Comparison of ENCODE assay signal across 14 mouse cellular contexts in genomic region chr16:93153545-93154329, GRCm38 (mm10).
A peak's percentile ranks its signal among the peaks of the same experiment; 100 is the strongest.
DNase-seq lines count a peak whose midpoint lies in the region; ATAC-seq lines count a peak whose summit lies in the region.
"Had no signal": no experiment of that assay in that cellular context is flagged by ENCODE, and none has a peak within 500 bp of the region (broad histone marks: within the 10 kb centered on the region; RNA-seq: fewer than 3 reads in every experiment).

No protein-coding gene starts in this region.

- H3K27ac ChIP-seq in heart, embryonic 13.5 days (replicated peaks) = no peak overlapping the region
- peak overlapping the region; percentile 0; the same call in 1 of the 2 replicates for H3K27ac ChIP-seq in embryonic facial prominence, embryonic 15.5 days (replicated peaks)
- H3K27ac ChIP-seq in liver, embryonic 15.5 days (replicated peaks) = peak overlapping the region; percentile 24; the same call in 1 of the 2 replicates
- H3K27ac ChIP-seq: hindbrain, embryonic 10.5 days had no signal

- peaks cover 4% of the 10 kb centered on the region; the same call in 1 of the 2 replicates for H3K9me3 ChIP-seq in heart, embryonic 13.5 days
- H3K9me3 ChIP-seq in embryonic facial prominence, embryonic 15.5 days (replicated peaks) = no peaks in the 10 kb centered on the region
- H3K9me3 ChIP-seq in liver, embryonic 15.5 days (replicated peaks) = no peaks in the 10 kb centered on the region
- H3K9me3 ChIP-seq: hindbrain, embryonic 10.5 days had no signal

- peak overlapping the region; percentile 56 for H3K4me2 ChIP-seq in heart, embryonic 13.5 days
- H3K4me2 ChIP-seq in embryonic facial prominence, embryonic 15.5 days (replicated peaks) = no peak overlapping the region
- H3K4me2 ChIP-seq in liver, embryonic 15.5 days = no peak overlapping the region; the same call in 1 of the 2 replicates

- H3K36me3 ChIP-seq in heart, embryonic 13.5 days = no peaks in the 10 kb centered on the region
- no peaks in the 10 kb centered on the region for H3K36me3 ChIP-seq in embryonic facial prominence, embryonic 15.5 days
- H3K36me3 ChIP-seq in liver, embryonic 15.5 days (replicated peaks) = no peaks in the 10 kb centered on the region
- H3K36me3 ChIP-seq: hindbrain, embryonic 10.5 days had no signal

- peaks cover 14% of the 10 kb centered on the region for H3K4me1 ChIP-seq in heart, embryonic 13.5 days
- H3K4me1 ChIP-seq in embryonic facial prominence, embryonic 15.5 days = peaks cover 11% of the 10 kb centered on the region
- peaks cover 35% of the 10 kb centered on the region for H3K4me1 ChIP-seq in liver, embryonic 15.5 days (replicated peaks)

- no peak for ATAC-seq in heart, embryonic 13.5 days (ENCODE audit: extremely low read depth, insufficient number of reproducible peaks, low FRiP score, low TSS enrichment)
- 0 out of 2 replicates have a peak, but pooled peaks have one; percentile 4 for ATAC-seq in embryonic facial prominence, embryonic 15.5 days (ENCODE audit: insufficient number of reproducible peaks, low FRiP score, low TSS enrichment, low read depth)
- peak; percentile 54; the same call in 1 of the 2 replicates for ATAC-seq in liver, embryonic 15.5 days (ENCODE audit: insufficient read depth)
- ATAC-seq: forebrain, postnatal 0 days; Patski had no signal

- DNase-seq in heart, adult 18-20 months = no peak
- DNase-seq in lung, postnatal 10 days = peak; percentile 37
- no peak for DNase-seq in lung, postnatal 25 days (ENCODE audit: low spot score)
- no peak for DNase-seq in spleen, adult 18-20 months
- DNase-seq: adrenal gland, adult 2 months; cerebellum, adult 9-11 months; forebrain, postnatal 0 days; kidney, postnatal 10 days; right cerebral cortex, postnatal 25 days had no signal

- H3K27me3 ChIP-seq in heart, embryonic 13.5 days (replicated peaks) = peaks cover 70% of the 10 kb centered on the region
- H3K27me3 ChIP-seq in embryonic facial prominence, embryonic 15.5 days = no peaks in the 10 kb centered on the region
- peaks cover 12% of the 10 kb centered on the region for H3K27me3 ChIP-seq in liver, embryonic 15.5 days
- H3K27me3 ChIP-seq: Patski had no signal

- WGBS in heart, embryonic 13.5 days = 64% methylated on average over 14 of the region's 14 CpGs
- WGBS in embryonic facial prominence, embryonic 15.5 days = 54% methylated on average over 14 of the region's 14 CpGs
- 70% methylated on average over 14 of the region's 14 CpGs for WGBS in liver, embryonic 15.5 days (ENCODE audit: insufficient replicate concordance)

- no peak overlapping the region for H3K9ac ChIP-seq in heart, embryonic 13.5 days
- H3K9ac ChIP-seq in embryonic facial prominence, embryonic 15.5 days = no peak overlapping the region
- H3K9ac ChIP-seq in liver, embryonic 15.5 days = no peak overlapping the region
- H3K9ac ChIP-seq: forebrain, postnatal 0 days had no signal

- H3K4me3 ChIP-seq in heart, embryonic 13.5 days = no peak overlapping the region
- H3K4me3 ChIP-seq in embryonic facial prominence, embryonic 15.5 days (replicated peaks) = no peak overlapping the region
- H3K4me3 ChIP-seq in liver, embryonic 15.5 days (replicated peaks) = no peak overlapping the region
- H3K4me3 ChIP-seq: hindbrain, embryonic 10.5 days had no signal
